Mouse (Mus musculus): ENCODE results near the gene Ghitm. TPM values are rescaled to one million over a fixed set of nuclear protein-coding genes. Genes with fewer than 3 reads are reported as not detected.

Ghitm gene
- polyA plus RNA-seq, 1 experiment from 2014 or later, result 199 TPM

DNA sequence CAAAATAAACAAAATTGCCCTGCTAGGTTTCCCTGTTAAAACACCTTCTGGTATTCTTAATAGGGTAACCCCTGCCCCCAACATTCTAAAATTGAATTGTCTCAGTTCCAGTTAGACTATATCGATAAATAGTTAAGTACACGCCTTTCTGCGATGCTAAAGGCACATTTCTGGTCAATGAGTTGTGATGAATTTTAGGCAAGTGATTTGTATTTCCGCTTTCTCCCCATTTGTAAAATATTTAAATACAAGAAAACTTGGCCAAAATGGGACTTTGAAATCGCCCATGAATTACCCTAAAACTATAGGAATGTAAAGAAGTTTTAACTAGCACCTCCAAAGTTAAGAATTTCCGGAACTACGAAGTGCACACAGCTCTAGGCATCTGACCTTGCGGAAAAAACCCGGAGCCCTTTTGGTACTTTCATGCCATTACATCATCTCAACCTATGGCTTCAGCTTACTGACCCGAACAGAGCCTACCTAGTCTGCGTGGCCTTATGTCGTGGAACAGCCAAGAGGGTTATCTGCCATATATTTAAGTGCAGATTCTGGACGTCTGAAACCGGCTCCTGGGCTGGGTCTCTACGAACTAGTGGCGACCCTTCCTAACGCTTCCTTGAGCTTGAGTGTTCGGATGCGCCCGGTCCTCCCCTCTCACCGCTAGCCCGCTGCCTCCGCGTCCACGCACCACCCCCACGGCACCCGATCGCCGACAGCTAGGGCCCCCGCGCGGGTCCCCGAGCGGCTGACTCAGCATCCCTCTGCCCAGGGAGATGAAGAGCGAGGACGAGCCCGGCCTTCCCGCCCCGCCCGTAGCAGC, 557 bp downstream of the Ghitm start:
- Histone ChIP-seq H3K9ac (peak overlapping the region; percentile 68), H3K36me3 (peaks cover 27% of the 10 kb centered on the region), H3K4me1 (replicated peaks) (peaks cover 13% of the 10 kb centered on the region), H3K9me3 (no peaks in the 10 kb centered on the region), H3K4me2 (peak overlapping the region; percentile 77), H3K27me3 (no peaks in the 10 kb centered on the region), H3K27ac (replicated peaks) (peak overlapping the region; percentile 81), H3K4me3 (peak overlapping the region; percentile 72)
- no peak for ATAC-seq (ENCODE audit: low FRiP score, low read depth)
- 2% methylated on average over 40 of the region's 40 CpGs for WGBS

DNA sequence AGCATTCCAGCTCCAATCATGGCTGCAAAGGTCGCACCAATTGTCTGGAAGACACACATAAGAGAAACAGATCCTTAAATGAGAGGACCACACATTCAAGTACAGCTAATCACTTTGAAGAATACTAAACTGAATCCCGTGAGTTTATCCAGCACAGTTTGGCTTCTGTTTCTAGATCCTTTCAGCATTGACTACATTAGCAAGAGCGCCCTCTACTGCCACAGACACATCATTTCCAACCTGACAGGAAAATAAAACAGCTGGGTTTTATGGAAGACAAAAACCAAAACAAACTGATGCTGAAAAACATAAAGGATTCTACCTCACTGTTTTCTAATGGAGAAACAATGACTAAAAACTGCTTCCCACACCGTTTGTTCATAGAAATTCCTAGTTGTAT, 7.4 kb downstream of the Ghitm start:
- H3K27ac ChIP-seq (replicated peaks), result no peak overlapping the region
- ATAC-seq (ENCODE audit: low FRiP score, low read depth), result no peak
- no peak overlapping the region for H3K9ac ChIP-seq
- H3K4me2 ChIP-seq, result no peak overlapping the region
- no peak overlapping the region for H3K4me3 ChIP-seq
- H3K27me3 ChIP-seq, result no peaks in the 10 kb centered on the region
- peaks cover 79% of the 10 kb centered on the region for H3K36me3 ChIP-seq
- H3K4me1 ChIP-seq (replicated peaks), result no peaks in the 10 kb centered on the region
- H3K9me3 ChIP-seq, result no peaks in the 10 kb centered on the region
- WGBS, result 42% methylated on average over 4 of the region's 4 CpGs

DNA sequence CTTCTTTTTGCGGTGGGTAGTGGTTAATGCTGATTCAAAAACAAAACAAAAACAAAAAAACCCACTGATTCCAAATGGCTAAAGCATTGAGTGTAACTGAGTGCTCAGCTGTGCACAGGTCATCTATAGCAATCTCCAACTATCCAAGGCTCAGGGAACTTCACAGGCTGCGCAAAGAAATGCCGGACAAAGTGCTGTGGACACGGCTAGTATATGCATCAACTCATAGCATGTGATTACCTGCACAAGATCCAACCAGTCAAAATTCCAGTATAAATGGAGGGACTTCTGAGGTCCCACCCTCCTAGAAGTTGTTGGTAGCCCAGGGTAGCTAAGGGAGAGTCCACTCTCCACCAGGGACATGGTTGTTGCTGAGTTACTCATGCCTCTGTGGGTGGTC, 15.8 kb downstream of the Ghitm start:
- Histone ChIP-seq H3K4me2 (no peak overlapping the region), H3K27ac (replicated peaks) (no peak overlapping the region), H3K4me3 (no peak overlapping the region), H3K27me3 (no peaks in the 10 kb centered on the region), H3K36me3 (peaks cover 40% of the 10 kb centered on the region), H3K4me1 (replicated peaks) (no peaks in the 10 kb centered on the region), H3K9ac (no peak overlapping the region), H3K9me3 (no peaks in the 10 kb centered on the region)
- WGBS, result 98% methylated on average over 4 of the region's 4 CpGs
- no peak for ATAC-seq (ENCODE audit: low FRiP score, low read depth)

DNA sequence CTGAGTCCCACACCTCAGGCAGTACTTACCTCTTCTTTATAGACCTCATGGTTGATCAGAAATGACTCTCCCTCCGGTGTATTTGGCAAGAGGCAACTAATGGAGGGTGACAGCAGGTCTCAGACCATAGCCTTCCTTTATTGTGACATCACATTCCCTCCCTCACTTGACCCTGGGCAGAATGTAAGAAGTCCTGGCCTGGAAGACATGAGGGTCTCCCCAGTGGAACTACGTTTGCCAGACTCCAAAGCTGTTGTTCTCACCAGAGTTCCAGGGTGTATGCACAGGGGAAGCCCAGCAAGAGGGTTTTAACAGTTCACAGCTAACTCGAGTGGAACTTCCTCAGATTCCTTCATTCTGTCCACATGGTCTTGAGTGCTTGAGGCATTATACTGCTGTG, 21.1 kb downstream of the Ghitm start, which contains the start of gene 2610528A11Rik:
2610528A11Rik (minus strand) TSS at position 101 of the 400 bp plus-strand sequence.
- no peaks in the 10 kb centered on the region for H3K9me3 ChIP-seq
- 72% methylated on average over 3 of the region's 3 CpGs for WGBS
- no peak for ATAC-seq (ENCODE audit: low FRiP score, low read depth)

DNA sequence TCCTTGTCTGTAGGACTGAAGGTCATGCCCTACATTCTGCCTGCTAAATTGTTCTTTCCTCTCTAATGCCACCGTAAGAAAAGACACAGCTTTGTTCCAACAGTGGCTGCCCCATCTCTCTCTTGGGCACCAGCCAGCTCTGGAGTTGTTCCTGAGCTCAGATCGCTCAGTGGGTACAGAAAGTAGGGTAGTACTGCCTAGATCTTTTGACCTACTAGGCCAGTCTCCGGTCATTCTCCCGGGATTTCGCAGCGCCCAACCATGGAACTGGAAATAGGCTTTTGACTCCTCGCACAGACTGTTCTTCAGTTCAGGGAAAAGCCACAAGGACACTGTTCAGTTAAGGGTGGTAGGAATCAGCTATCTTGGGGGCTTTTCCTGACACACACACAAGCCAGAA, 22.1 kb downstream of the Ghitm start:
- H3K4me3 ChIP-seq, result no peak overlapping the region
- H3K9me3 ChIP-seq, result no peaks in the 10 kb centered on the region
- no peaks in the 10 kb centered on the region for H3K4me1 ChIP-seq (replicated peaks)
- H3K27ac ChIP-seq (replicated peaks), result no peak overlapping the region
- no peak overlapping the region for H3K9ac ChIP-seq
- ATAC-seq (ENCODE audit: low FRiP score, low read depth), result no peak
- no peak overlapping the region for H3K4me2 ChIP-seq
- 89% methylated on average over 7 of the region's 7 CpGs for WGBS
- no peaks in the 10 kb centered on the region for H3K36me3 ChIP-seq
- no peaks in the 10 kb centered on the region for H3K27me3 ChIP-seq

More for the DNA sequence above, 21.1 kb downstream of the Ghitm start, which contains the start of gene 2610528A11Rik:
- no peaks in the 10 kb centered on the region for H3K27me3 ChIP-seq
- no peak within 1 kb of the TSS for H3K4me3 ChIP-seq
- H3K4me1 ChIP-seq (replicated peaks), result no peaks in the 10 kb centered on the region
- no peak within 1 kb of the TSS for H3K27ac ChIP-seq (replicated peaks)
- H3K36me3 ChIP-seq, result peaks cover 5% of the 10 kb centered on the region; the same call in 1 of the 2 replicates
- H3K9ac ChIP-seq, result no peak within 1 kb of the TSS
- H3K4me2 ChIP-seq, result no peak within 1 kb of the TSS

DNA sequence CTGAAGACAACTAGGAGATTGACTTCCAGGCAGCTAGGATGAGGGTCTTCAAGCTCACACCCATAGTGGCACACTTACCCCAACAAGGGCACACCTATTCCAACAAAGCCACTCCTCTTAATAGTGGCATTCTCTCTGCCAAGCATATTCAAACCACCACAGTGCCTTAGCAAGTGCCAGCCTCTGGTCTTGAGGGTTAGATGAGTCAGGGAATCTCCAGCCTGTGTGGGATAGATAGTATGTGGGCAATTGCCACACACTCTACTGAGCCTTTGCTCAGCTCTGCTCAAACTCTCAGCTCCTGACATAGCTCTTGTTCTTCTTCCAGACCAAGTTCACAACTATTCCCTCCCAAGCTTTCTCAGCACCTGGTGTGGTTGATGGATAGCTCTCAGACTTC, 23.7 kb downstream of the Ghitm start:
- H3K36me3 ChIP-seq, result no peaks in the 10 kb centered on the region
- ATAC-seq (ENCODE audit: low FRiP score, low read depth), result no peak
- no peaks in the 10 kb centered on the region for H3K27me3 ChIP-seq
- no peak overlapping the region for H3K27ac ChIP-seq (replicated peaks)
- H3K9ac ChIP-seq, result no peak overlapping the region
- no peaks in the 10 kb centered on the region for H3K9me3 ChIP-seq
- no peaks in the 10 kb centered on the region for H3K4me1 ChIP-seq (replicated peaks)
- no peak overlapping the region for H3K4me3 ChIP-seq
- no peak overlapping the region for H3K4me2 ChIP-seq

DNA sequence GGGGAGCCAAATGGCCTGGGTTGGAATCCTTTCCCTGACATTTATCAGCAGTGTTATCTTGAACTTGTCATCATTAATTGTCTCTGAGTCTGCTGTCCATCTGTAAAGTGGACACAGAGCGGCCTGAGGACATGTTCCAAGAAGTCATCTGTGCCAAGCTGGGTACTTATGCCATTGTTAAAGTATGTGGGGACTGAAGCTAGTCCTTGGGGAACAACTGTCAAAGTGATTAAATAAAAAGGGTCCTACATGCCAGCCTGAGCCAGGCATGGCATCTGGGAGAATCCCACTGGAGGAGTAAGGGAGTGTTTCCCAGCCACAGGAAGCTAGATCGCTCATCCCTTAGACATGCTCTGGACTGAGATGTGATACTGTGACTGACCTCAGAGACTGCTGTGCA, 24.6 kb downstream of the Ghitm start:
- no peaks in the 10 kb centered on the region for H3K27me3 ChIP-seq
- H3K4me1 ChIP-seq (replicated peaks), result peaks cover 5% of the 10 kb centered on the region; the same call in 1 of the 2 replicates
- no peak overlapping the region for H3K27ac ChIP-seq (replicated peaks)
- no peaks in the 10 kb centered on the region for H3K36me3 ChIP-seq
- H3K4me3 ChIP-seq, result no peak overlapping the region
- no peaks in the 10 kb centered on the region for H3K9me3 ChIP-seq
- 0 out of 2 replicates have a peak, but pooled peaks have one; percentile 38 for ATAC-seq (ENCODE audit: low FRiP score, low read depth)
- H3K4me2 ChIP-seq, result no peak overlapping the region
- H3K9ac ChIP-seq, result no peak overlapping the region
- 81% methylated on average over 2 of the region's 2 CpGs for WGBS

DNA sequence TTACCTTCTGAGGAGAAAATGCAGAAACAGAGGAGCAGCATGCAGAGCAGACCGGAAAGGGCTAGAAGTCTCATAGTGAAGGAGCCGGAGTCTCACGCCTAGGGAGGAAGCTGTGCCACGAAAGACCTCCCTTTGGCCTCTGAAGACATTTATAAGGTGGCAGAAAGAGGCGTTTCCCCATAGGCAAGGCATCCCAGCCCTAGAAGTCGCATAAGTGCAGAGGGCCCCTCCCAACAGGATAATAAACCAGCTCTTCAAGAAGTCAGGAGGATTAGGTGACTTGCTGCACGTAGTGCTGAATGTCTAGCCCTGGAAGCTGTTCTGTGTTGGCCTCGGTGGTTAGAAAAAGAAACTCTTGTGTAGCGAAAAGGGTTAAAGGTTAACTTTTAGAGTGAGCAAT, 25.1 kb downstream of the Ghitm start:
- 71% methylated on average over 9 of the region's 9 CpGs for WGBS
- Histone ChIP-seq H3K4me1 (replicated peaks) (peaks cover 5% of the 10 kb centered on the region; the same call in 1 of the 2 replicates), H3K9me3 (no peaks in the 10 kb centered on the region), H3K27ac (replicated peaks) (no peak overlapping the region), H3K4me3 (no peak overlapping the region), H3K36me3 (no peaks in the 10 kb centered on the region), H3K4me2 (no peak overlapping the region), H3K9ac (no peak overlapping the region), H3K27me3 (no peaks in the 10 kb centered on the region)
- no peak for ATAC-seq (ENCODE audit: low FRiP score, low read depth)

DNA sequence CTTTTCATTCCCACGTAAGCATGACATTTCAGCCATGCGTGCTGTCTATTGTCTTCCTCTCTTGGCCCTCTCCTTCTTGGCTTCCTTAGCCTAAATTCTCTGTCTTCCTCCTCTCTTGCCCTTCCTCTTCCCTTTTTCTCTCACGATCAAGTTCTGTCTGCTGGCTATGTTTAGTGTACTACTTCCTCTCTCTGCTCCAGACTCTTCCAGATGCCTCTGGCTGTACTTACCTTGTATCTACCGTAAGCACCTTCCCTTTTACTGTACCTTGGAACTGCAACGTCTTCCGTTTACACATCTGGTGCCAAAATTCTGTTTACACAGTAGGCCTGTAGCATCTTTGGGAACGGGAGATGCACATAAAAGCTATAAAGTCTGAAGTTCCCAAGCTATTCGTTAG, 25.6 kb downstream of the Ghitm start:
- WGBS, result 82% methylated on average over 8 of the region's 8 CpGs
- Histone ChIP-seq H3K36me3 (no peaks in the 10 kb centered on the region), H3K9me3 (no peaks in the 10 kb centered on the region), H3K9ac (no peak overlapping the region), H3K27ac (replicated peaks) (no peak overlapping the region), H3K4me3 (no peak overlapping the region), H3K27me3 (no peaks in the 10 kb centered on the region), H3K4me1 (replicated peaks) (peaks cover 5% of the 10 kb centered on the region; the same call in 1 of the 2 replicates), H3K4me2 (no peak overlapping the region)
- ATAC-seq (ENCODE audit: low FRiP score, low read depth), result no peak

DNA sequence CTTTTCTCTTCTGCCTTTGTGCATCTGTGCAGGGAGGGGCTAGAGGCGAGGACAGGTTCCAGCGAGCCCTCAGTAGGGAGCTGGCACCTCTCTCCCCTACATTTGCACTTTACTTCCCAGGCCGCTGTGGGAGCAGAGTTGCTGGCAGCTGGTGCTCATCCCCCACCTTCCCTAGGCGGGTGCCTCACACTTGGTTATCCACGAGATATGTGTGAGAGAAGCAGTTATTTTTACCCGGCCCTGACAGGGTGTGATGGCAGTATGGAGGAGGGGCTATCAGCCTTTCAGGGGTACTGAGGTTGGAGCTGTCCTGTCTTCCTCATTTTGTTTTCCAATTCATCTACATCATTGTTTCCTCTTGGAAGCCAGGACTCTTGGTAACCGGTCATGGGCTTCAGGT, 29.2 kb downstream of the Ghitm start:
- no peak overlapping the region for H3K27ac ChIP-seq (replicated peaks)
- no peaks in the 10 kb centered on the region for H3K36me3 ChIP-seq
- H3K4me1 ChIP-seq (replicated peaks), result peaks cover 5% of the 10 kb centered on the region; the same call in 1 of the 2 replicates
- H3K9ac ChIP-seq, result no peak overlapping the region
- WGBS, result 34% methylated on average over 7 of the region's 7 CpGs
- H3K9me3 ChIP-seq, result no peaks in the 10 kb centered on the region
- no peak overlapping the region for H3K4me3 ChIP-seq
- no peak for ATAC-seq (ENCODE audit: low FRiP score, low read depth)
- H3K27me3 ChIP-seq, result no peaks in the 10 kb centered on the region
- no peak overlapping the region for H3K4me2 ChIP-seq

DNA sequence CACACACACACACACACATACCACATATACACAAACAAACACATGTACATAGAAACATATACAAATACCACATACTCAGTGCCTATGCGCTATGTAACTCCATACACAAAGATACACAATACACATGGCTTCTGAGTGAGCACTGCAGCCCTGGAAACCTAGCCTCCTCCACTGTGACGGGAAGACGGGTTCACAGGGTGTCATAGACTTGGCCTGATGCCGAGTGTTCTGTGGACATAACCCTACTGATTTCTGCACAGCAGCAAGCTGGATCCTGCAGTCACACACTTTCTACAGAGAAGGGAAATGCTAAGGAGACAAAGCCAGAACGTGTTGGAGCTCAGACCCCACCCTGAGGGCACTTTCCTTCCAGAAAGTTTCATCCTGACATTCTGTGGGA, 30.3 kb downstream of the Ghitm start:
- 60% methylated on average over 5 of the region's 5 CpGs for WGBS
- no peak for ATAC-seq (ENCODE audit: low FRiP score, low read depth)
- Histone ChIP-seq H3K4me1 (replicated peaks) (peaks cover 5% of the 10 kb centered on the region; the same call in 1 of the 2 replicates), H3K4me3 (no peak overlapping the region), H3K27me3 (no peaks in the 10 kb centered on the region), H3K27ac (replicated peaks) (no peak overlapping the region), H3K36me3 (no peaks in the 10 kb centered on the region), H3K4me2 (no peak overlapping the region), H3K9me3 (no peaks in the 10 kb centered on the region), H3K9ac (no peak overlapping the region)

DNA sequence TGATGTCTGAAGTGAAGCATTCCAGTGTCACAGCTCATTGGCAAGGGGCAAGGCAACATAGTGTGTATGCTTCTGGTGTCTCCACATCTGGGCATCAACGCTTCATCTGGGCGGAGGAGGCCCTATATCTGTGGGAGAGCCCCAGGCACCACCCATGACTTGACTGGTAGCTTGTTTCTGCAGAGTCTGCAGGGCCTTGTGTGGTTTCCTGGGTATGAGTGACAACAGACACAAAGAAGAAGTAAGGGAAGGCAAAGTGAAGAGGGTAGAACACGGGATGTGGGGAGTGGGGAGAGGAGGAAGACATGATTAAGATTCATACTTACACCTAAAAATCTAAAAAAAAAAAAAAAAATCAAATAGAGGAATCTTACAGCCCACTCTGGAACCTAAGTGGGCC, 32.6 kb downstream of the Ghitm start:
- Histone ChIP-seq H3K4me2 (no peak overlapping the region), H3K9me3 (no peaks in the 10 kb centered on the region), H3K36me3 (no peaks in the 10 kb centered on the region), H3K27me3 (peaks cover 8% of the 10 kb centered on the region; the same call in 1 of the 2 replicates), H3K9ac (no peak overlapping the region), H3K4me1 (replicated peaks) (peaks cover 17% of the 10 kb centered on the region), H3K27ac (replicated peaks) (no peak overlapping the region), H3K4me3 (no peak overlapping the region)
- no peak for ATAC-seq (ENCODE audit: low FRiP score, low read depth)
- WGBS, result 83% methylated on average over 3 of the region's 3 CpGs

Data from hindbrain, embryonic 15.5 days (tissue).